Mouse (Mus musculus): ENCODE measurements around the gene Gm10073. TPM values are rescaled to one million over a fixed set of nuclear protein-coding genes. Genes with fewer than 3 reads are reported as not detected.
"Not testable (repeated sequence)": the region's sequence is repeated elsewhere in the genome, so short reads cannot be mapped to it uniquely, and the experiment has no call there.

Gm10073 gene
- polyA plus RNA-seq, 1 experiment from 2014 or later = 10.1 TPM

- Histone ChIP-seq H3K27me3 (ENCODE audit: insufficient read depth, low read length) (no peaks in the 10 kb centered on the region), H3K4me3 (ENCODE audit: low read depth, low read length) (no peak overlapping the region), H3K9ac (no peak overlapping the region), H3K4me2 (no peak overlapping the region), H3K9me3 (ENCODE audit: low read depth, low read length) (no peaks in the 10 kb centered on the region), H3K4me1 (ENCODE audit: insufficient read depth) (peaks cover 21% of the 10 kb centered on the region), H3K36me3 (ENCODE audit: insufficient read depth) (no peaks in the 10 kb centered on the region), H3K27ac (ENCODE audit: low read depth) (peak overlapping the region; percentile 30)
- no peak for ATAC-seq (ENCODE audit: insufficient read depth)
- no peak for TF ChIP-seq CTCF (IDR thresholded peaks at IDR 0.05; ENCODE audit: low read depth)
- WGBS = 41% methylated on average over 4 of the region's 4 CpGs
- DNase-seq = no peak
Measured at GRCm38 (mm10) chr8:106616679-106617078, 43.4 kb upstream of the Gm10073 start.

GRCm38 (mm10) chr8:106615661-106616299, 42.5 kb upstream of the Gm10073 start:
- Histone ChIP-seq H3K9me3 (ENCODE audit: low read depth, low read length) (no peaks in the 10 kb centered on the region), H3K27ac (ENCODE audit: low read depth) (peak overlapping the region; percentile 30), H3K36me3 (ENCODE audit: insufficient read depth) (no peaks in the 10 kb centered on the region), H3K4me1 (ENCODE audit: insufficient read depth) (peaks cover 22% of the 10 kb centered on the region), H3K4me2 (no peak overlapping the region), H3K4me3 (ENCODE audit: low read depth, low read length) (no peak overlapping the region), H3K27me3 (ENCODE audit: insufficient read depth, low read length) (no peaks in the 10 kb centered on the region), H3K9ac (no peak overlapping the region)
- TF ChIP-seq CTCF (IDR thresholded peaks at IDR 0.05; ENCODE audit: low read depth) = no peak
- 63% methylated on average over 10 of the region's 10 CpGs for WGBS
- ATAC-seq (ENCODE audit: insufficient read depth) (no peak), DNase-seq (no peak)

DNA sequence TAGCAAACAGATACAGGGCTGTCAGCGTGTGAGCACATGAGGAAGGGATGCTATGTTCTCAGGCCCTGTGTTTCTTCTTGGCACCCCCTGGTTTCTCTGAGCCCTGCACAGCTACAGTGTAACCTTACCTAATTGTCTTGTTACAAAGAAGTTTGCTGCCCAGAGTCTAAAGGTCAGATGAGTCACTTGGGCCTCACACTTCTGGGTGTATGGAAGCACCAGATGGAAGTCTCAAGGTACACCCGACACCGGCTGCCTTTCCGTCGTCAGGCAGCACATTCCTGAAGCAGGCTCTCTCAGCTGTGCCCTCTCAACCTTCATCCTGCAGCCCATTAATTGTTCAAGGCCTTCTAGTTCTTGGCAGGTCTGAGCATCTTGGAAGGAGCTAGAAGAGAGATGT, 41.4 kb upstream of the Gm10073 start:
- no peaks in the 10 kb centered on the region for H3K27me3 ChIP-seq (ENCODE audit: insufficient read depth, low read length)
- no peaks in the 10 kb centered on the region for H3K36me3 ChIP-seq (ENCODE audit: insufficient read depth)
- no peak for ATAC-seq (ENCODE audit: insufficient read depth)
- H3K27ac ChIP-seq (ENCODE audit: low read depth) = no peak overlapping the region
- H3K4me2 ChIP-seq = no peak overlapping the region
- DNase-seq = no peak
- no peak overlapping the region for H3K9ac ChIP-seq
- peaks cover 15% of the 10 kb centered on the region for H3K4me1 ChIP-seq (ENCODE audit: insufficient read depth)
- 15% methylated on average over 5 of the region's 5 CpGs for WGBS
- TF ChIP-seq CTCF (IDR thresholded peaks at IDR 0.05; ENCODE audit: low read depth) = no peak
- no peak overlapping the region for H3K4me3 ChIP-seq (ENCODE audit: low read depth, low read length)
- H3K9me3 ChIP-seq (ENCODE audit: low read depth, low read length) = no peaks in the 10 kb centered on the region

DNA sequence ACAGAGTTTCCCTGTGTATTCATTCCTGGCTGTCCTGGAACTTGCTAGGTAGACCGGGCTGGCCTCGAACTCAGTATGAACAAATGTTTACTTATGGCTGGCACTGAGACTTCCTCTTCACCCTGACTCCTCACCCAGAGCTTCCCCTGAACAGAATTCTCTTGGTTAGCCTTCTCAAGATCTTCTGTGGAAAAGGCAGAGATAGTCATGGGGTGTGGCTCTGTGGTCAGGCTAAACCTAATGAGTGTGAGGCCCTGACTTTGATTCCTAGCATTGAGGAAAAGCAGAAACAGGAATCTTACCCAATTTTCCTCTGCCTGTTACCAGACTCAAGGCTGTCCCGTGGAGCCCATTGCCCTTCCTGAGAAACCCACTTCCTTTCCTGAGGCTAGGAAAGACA, 38.8 kb upstream of the Gm10073 start:
- no peaks in the 10 kb centered on the region for H3K9me3 ChIP-seq (ENCODE audit: low read depth, low read length)
- ATAC-seq (ENCODE audit: insufficient read depth) (no peak), DNase-seq (no peak)
- H3K4me3 ChIP-seq (ENCODE audit: low read depth, low read length) = no peak overlapping the region
- H3K27me3 ChIP-seq (ENCODE audit: insufficient read depth, low read length) = 0 out of 2 replicates have a peak, but pooled peaks cover under 1% of the 10 kb centered on the region
- peak overlapping the region; percentile 91 for H3K27ac ChIP-seq (ENCODE audit: low read depth)
- no peak overlapping the region for H3K9ac ChIP-seq
- WGBS = 57% methylated on average over 3 of the region's 3 CpGs
- TF ChIP-seq CTCF (IDR thresholded peaks at IDR 0.05; ENCODE audit: low read depth) = no peak
- peaks cover 11% of the 10 kb centered on the region for H3K4me1 ChIP-seq (ENCODE audit: insufficient read depth)
- H3K4me2 ChIP-seq = no peak overlapping the region
- H3K36me3 ChIP-seq (ENCODE audit: insufficient read depth) = no peaks in the 10 kb centered on the region

DNA sequence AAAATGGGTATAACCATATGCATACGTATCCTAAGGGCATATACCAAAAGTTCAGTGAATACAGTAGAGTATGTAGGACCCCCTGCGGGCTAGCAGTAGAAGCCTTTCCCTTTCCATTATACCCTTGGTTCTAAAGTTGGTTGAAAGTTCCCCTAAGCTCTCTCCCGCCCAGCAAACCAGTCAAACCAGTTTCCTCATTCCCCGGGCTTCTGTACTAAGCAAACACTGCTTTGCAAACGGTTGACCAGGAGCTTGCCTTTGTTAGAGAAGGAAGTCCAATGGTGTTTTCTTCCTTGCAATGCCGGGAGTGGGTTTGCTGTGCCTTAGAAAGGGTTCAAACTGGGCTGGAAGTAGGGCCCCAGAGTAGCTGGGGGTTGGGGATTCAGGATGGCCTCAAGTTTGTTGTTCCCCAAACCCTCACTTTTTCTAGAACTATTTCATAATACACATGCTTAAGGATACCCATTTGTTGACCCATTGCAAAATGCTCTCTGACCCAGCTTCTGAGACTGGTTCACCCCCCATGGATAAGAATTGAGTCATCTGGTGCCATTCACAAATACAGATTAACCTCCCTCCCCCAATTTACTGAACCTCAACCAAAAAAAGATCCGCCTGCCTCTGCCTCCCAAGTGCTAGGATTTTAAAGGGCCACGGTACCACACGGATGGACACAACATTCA, 37.8 kb upstream of the Gm10073 start:
- no peak overlapping the region for H3K9ac ChIP-seq
- no peak for TF ChIP-seq CTCF (IDR thresholded peaks at IDR 0.05; ENCODE audit: low read depth)
- WGBS = 57% methylated on average over 9 of the region's 9 CpGs
- peaks cover 10% of the 10 kb centered on the region; the same call in 1 of the 2 replicates for H3K27me3 ChIP-seq (ENCODE audit: insufficient read depth, low read length)
- peaks cover 5% of the 10 kb centered on the region for H3K4me1 ChIP-seq (ENCODE audit: insufficient read depth)
- H3K36me3 ChIP-seq (ENCODE audit: insufficient read depth) = no peaks in the 10 kb centered on the region
- peak; percentile 80 for DNase-seq
- no peak overlapping the region for H3K4me2 ChIP-seq
- ATAC-seq (ENCODE audit: insufficient read depth) = peak; percentile 71
- H3K27ac ChIP-seq (ENCODE audit: low read depth) = peak overlapping the region; percentile 91
- no peaks in the 10 kb centered on the region for H3K9me3 ChIP-seq (ENCODE audit: low read depth, low read length)
- H3K4me3 ChIP-seq (ENCODE audit: low read depth, low read length) = no peak overlapping the region

DNA sequence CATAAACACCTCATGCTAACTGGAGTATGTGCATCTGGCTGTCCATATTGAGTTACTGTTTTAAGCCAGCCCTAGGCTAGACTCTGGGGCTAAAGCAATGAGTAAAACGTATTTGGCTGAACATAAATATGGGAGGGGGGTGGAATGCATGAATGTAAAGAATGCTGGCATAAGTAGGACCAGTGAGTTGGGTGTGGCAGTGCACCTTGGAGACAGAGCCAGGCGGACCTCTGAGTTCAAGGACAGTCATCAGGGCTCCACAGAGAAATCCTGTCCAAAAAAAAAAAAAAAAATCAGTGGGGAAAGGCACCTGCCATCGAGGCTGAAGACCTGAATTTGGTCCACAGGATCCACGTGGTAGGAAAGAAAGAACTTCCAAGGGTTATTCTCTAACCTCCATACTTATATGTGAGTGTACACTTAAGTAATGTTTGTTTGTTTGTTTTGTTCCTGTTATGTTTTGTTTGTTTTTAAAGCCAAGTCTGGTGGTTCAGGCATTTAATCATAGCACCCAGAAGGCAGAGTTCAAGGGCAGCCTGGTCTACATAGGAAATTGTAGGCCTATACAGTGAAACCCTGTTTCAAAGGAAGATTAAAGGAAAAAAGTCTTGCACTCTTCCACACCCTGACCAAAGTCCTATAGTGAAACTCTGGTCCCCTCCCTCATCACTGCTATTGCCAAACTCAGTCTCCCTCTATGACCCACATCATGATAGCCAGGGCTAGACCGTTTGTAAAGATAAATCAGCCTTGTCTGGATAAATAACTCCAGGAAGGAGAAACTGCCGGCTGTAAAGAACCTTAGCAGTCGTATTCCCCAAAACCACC, 36.0 kb upstream of the Gm10073 start:
- no peak overlapping the region for H3K4me3 ChIP-seq (ENCODE audit: low read depth, low read length)
- ATAC-seq (ENCODE audit: insufficient read depth) (no peak), DNase-seq (no peak)
- peaks cover 28% of the 10 kb centered on the region for H3K27me3 ChIP-seq (ENCODE audit: insufficient read depth, low read length)
- WGBS = 52% methylated on average over 7 of the region's 7 CpGs
- H3K4me2 ChIP-seq = no peak overlapping the region
- H3K36me3 ChIP-seq (ENCODE audit: insufficient read depth) = no peaks in the 10 kb centered on the region
- H3K27ac ChIP-seq (ENCODE audit: low read depth) = no peak overlapping the region
- no peaks in the 10 kb centered on the region for H3K9me3 ChIP-seq (ENCODE audit: low read depth, low read length)
- no peak for TF ChIP-seq CTCF (IDR thresholded peaks at IDR 0.05; ENCODE audit: low read depth)
- peaks cover 5% of the 10 kb centered on the region; the same call in 1 of the 2 replicates for H3K4me1 ChIP-seq (ENCODE audit: insufficient read depth)
- no peak overlapping the region for H3K9ac ChIP-seq

- no peak overlapping the region for H3K9ac ChIP-seq
- H3K4me2 ChIP-seq = no peak overlapping the region
- peaks cover 5% of the 10 kb centered on the region; the same call in 1 of the 2 replicates for H3K4me1 ChIP-seq (ENCODE audit: insufficient read depth)
- no peak for ATAC-seq (ENCODE audit: insufficient read depth)
- no peak for DNase-seq
- no peak for TF ChIP-seq CTCF (IDR thresholded peaks at IDR 0.05; ENCODE audit: low read depth)
- H3K36me3 ChIP-seq (ENCODE audit: insufficient read depth) = no peaks in the 10 kb centered on the region
- peak overlapping the region; percentile 55; the same call in 1 of the 2 replicates for H3K27ac ChIP-seq (ENCODE audit: low read depth)
- H3K4me3 ChIP-seq (ENCODE audit: low read depth, low read length) = no peak overlapping the region
- peaks cover 36% of the 10 kb centered on the region for H3K27me3 ChIP-seq (ENCODE audit: insufficient read depth, low read length)
- 25% methylated on average over 3 of the region's 3 CpGs for WGBS
- H3K9me3 ChIP-seq (ENCODE audit: low read depth, low read length) = no peaks in the 10 kb centered on the region
Measured at GRCm38 (mm10) chr8:106608425-106608824, 35.2 kb upstream of the Gm10073 start.

GRCm38 (mm10) chr8:106607783-106608182, 34.5 kb upstream of the Gm10073 start:
- 78% methylated on average over 4 of the region's 4 CpGs for WGBS

More at GRCm38 (mm10) chr8:106607783-106608182, 34.5 kb upstream of the Gm10073 start:
- H3K36me3 ChIP-seq (ENCODE audit: insufficient read depth); H3K4me3 ChIP-seq (ENCODE audit: low read depth, low read length); H3K27ac ChIP-seq (ENCODE audit: low read depth); H3K9me3 ChIP-seq (ENCODE audit: low read depth, low read length); H3K4me1 ChIP-seq (ENCODE audit: insufficient read depth); ATAC-seq (ENCODE audit: insufficient read depth); H3K9ac ChIP-seq; H3K4me2 ChIP-seq; DNase-seq: not testable (repeated sequence)
- H3K27me3 ChIP-seq (ENCODE audit: insufficient read depth, low read length) = peaks cover 43% of the 10 kb centered on the region
